Comparison of ENCODE assay signal across 15 mouse cellular contexts in genomic region chr12:26280719-26281480, GRCm38 (mm10).
A peak's percentile ranks its signal among the peaks of the same experiment; 100 is the strongest.
DNase-seq lines count a peak whose midpoint lies in the region; ATAC-seq and TF ChIP-seq lines count a peak whose summit lies in the region.
"Had no signal": no experiment of that assay in that cellular context is flagged by ENCODE, and none has a peak within 500 bp of the region (broad histone marks: within the 10 kb centered on the region; RNA-seq: fewer than 3 reads in every experiment).

No protein-coding gene starts in this region.

- 0 out of 2 replicates have a peak, but pooled peaks cover 5% of the 10 kb centered on the region for H3K4me1 ChIP-seq in embryonic facial prominence, embryonic 14.5 days (ENCODE audit: control insufficient read depth, insufficient read depth, low read length)
- peaks cover 14% of the 10 kb centered on the region for H3K4me1 ChIP-seq in embryonic facial prominence, embryonic 10.5 days
- peaks cover 11% of the 10 kb centered on the region for H3K4me1 ChIP-seq in hindbrain, embryonic 15.5 days (replicated peaks)
- no peaks in the 10 kb centered on the region for H3K4me1 ChIP-seq in hindbrain, embryonic 11.5 days (replicated peaks; ENCODE audit: control insufficient read depth, insufficient read depth, low read length)
- H3K4me1 ChIP-seq in liver, embryonic 12.5 days, result no peaks in the 10 kb centered on the region

- no peak for TF ChIP-seq CTCF in brain, embryonic 14.5 days (IDR thresholded peaks at IDR 0.05; ENCODE audit: borderline replicate concordance, extremely low read depth, insufficient read depth, insufficient read length)

- H3K4me3 ChIP-seq in embryonic facial prominence, embryonic 14.5 days (ENCODE audit: low read depth, low read length), result no peak overlapping the region
- H3K4me3 ChIP-seq in embryonic facial prominence, embryonic 10.5 days, result no peak overlapping the region
- no peak overlapping the region for H3K4me3 ChIP-seq in hindbrain, embryonic 15.5 days
- no peak overlapping the region for H3K4me3 ChIP-seq in hindbrain, embryonic 11.5 days (ENCODE audit: low read depth, low read length)
- H3K4me3 ChIP-seq in liver, embryonic 12.5 days, result no peak overlapping the region
- H3K4me3 ChIP-seq: embryonic facial prominence, embryonic 13.5 days; midbrain, embryonic 12.5 days had no signal

- 52% methylated on average over 3 of the region's 3 CpGs for WGBS in embryonic facial prominence, embryonic 14.5 days
- 80% methylated on average over 3 of the region's 3 CpGs for WGBS in embryonic facial prominence, embryonic 10.5 days
- WGBS in hindbrain, embryonic 15.5 days, result 69% methylated on average over 3 of the region's 3 CpGs
- WGBS in hindbrain, embryonic 11.5 days, result 82% methylated on average over 3 of the region's 3 CpGs
- WGBS in liver, embryonic 12.5 days (ENCODE audit: insufficient replicate concordance), result 27% methylated on average over 3 of the region's 3 CpGs

- no peaks in the 10 kb centered on the region for H3K27me3 ChIP-seq in embryonic facial prominence, embryonic 14.5 days (replicated peaks; ENCODE audit: control insufficient read depth, insufficient read depth, low read length)
- H3K27me3 ChIP-seq in embryonic facial prominence, embryonic 10.5 days (replicated peaks; ENCODE audit: low read depth, poor library complexity, severe bottlenecking), result no peaks in the 10 kb centered on the region
- no peaks in the 10 kb centered on the region for H3K27me3 ChIP-seq in hindbrain, embryonic 15.5 days
- no peaks in the 10 kb centered on the region for H3K27me3 ChIP-seq in hindbrain, embryonic 11.5 days (ENCODE audit: control insufficient read depth, insufficient read depth, low read length)
- H3K27me3 ChIP-seq in liver, embryonic 12.5 days (replicated peaks), result no peaks in the 10 kb centered on the region
- H3K27me3 ChIP-seq: embryonic facial prominence, embryonic 13.5 days; midbrain, embryonic 12.5 days had no signal

- DNase-seq in embryonic facial prominence, embryonic 14.5 days (ENCODE audit: low spot score), result peak; percentile 26
- DNase-seq in embryonic facial prominence, embryonic 10.5 days (ENCODE audit: low spot score), result no peak
- no peak for DNase-seq in hindbrain, embryonic 11.5 days (ENCODE audit: low spot score)
- DNase-seq in brain, embryonic 14.5 days (ENCODE audit: low read depth), result peak; percentile 70
- peak; percentile 14 for DNase-seq in lung, postnatal 25 days (ENCODE audit: low spot score)
- no peak for DNase-seq in heart, postnatal 25 days (ENCODE audit: low spot score)
- DNase-seq: cerebellum, adult 9-11 months; kidney, postnatal 10 days; thymus, postnatal 36 days had no signal

- H3K9me3 ChIP-seq in embryonic facial prominence, embryonic 14.5 days (ENCODE audit: control insufficient read depth, low read length), result no peaks in the 10 kb centered on the region
- H3K9me3 ChIP-seq in embryonic facial prominence, embryonic 10.5 days, result no peaks in the 10 kb centered on the region
- H3K9me3 ChIP-seq in hindbrain, embryonic 15.5 days, result no peaks in the 10 kb centered on the region
- H3K9me3 ChIP-seq in hindbrain, embryonic 11.5 days (ENCODE audit: control insufficient read depth, low read length), result no peaks in the 10 kb centered on the region
- H3K9me3 ChIP-seq in liver, embryonic 12.5 days (replicated peaks), result no peaks in the 10 kb centered on the region
- H3K9me3 ChIP-seq: embryonic facial prominence, embryonic 13.5 days; midbrain, embryonic 12.5 days had no signal

- no peak for ATAC-seq in embryonic facial prominence, embryonic 14.5 days (ENCODE audit: low read depth)
- ATAC-seq in hindbrain, embryonic 15.5 days (ENCODE audit: low FRiP score, low read depth), result no peak
- ATAC-seq in hindbrain, embryonic 11.5 days (ENCODE audit: low FRiP score), result no peak
- no peak for ATAC-seq in liver, embryonic 12.5 days
- ATAC-seq: intestine, postnatal 0 days had no signal

- H3K27ac ChIP-seq in embryonic facial prominence, embryonic 14.5 days (replicated peaks; ENCODE audit: low read depth, low read length), result no peak overlapping the region
- H3K27ac ChIP-seq in embryonic facial prominence, embryonic 10.5 days (replicated peaks), result no peak overlapping the region
- H3K27ac ChIP-seq in hindbrain, embryonic 15.5 days (replicated peaks), result 0 out of 2 replicates have a peak overlapping the region, but pooled peaks have one; percentile 30
- H3K27ac ChIP-seq in hindbrain, embryonic 11.5 days (ENCODE audit: low read depth, low read length), result no peak overlapping the region
- no peak overlapping the region for H3K27ac ChIP-seq in liver, embryonic 12.5 days
- H3K27ac ChIP-seq: embryonic facial prominence, embryonic 13.5 days; liver, embryonic 14.5 days; midbrain, embryonic 12.5 days had no signal

- H3K4me2 ChIP-seq in embryonic facial prominence, embryonic 14.5 days (ENCODE audit: low read depth, low read length), result no peak overlapping the region
- no peak overlapping the region for H3K4me2 ChIP-seq in hindbrain, embryonic 15.5 days
- H3K4me2 ChIP-seq in hindbrain, embryonic 11.5 days (replicated peaks; ENCODE audit: low read depth, low read length), result no peak overlapping the region
- H3K4me2 ChIP-seq in liver, embryonic 12.5 days, result no peak overlapping the region
- H3K4me2 ChIP-seq: embryonic facial prominence, embryonic 13.5 days; midbrain, embryonic 12.5 days had no signal

- no peaks in the 10 kb centered on the region for H3K36me3 ChIP-seq in embryonic facial prominence, embryonic 14.5 days (ENCODE audit: control insufficient read depth, insufficient read depth, low read length)
- no peaks in the 10 kb centered on the region for H3K36me3 ChIP-seq in embryonic facial prominence, embryonic 10.5 days (replicated peaks)
- no peaks in the 10 kb centered on the region for H3K36me3 ChIP-seq in hindbrain, embryonic 15.5 days
- no peaks in the 10 kb centered on the region for H3K36me3 ChIP-seq in hindbrain, embryonic 11.5 days (ENCODE audit: control insufficient read depth, insufficient read depth, low read length)
- H3K36me3 ChIP-seq in liver, embryonic 12.5 days, result no peaks in the 10 kb centered on the region
- H3K36me3 ChIP-seq: embryonic facial prominence, embryonic 13.5 days; midbrain, embryonic 12.5 days had no signal

- H3K9ac ChIP-seq in embryonic facial prominence, embryonic 14.5 days (ENCODE audit: low read depth, low read length), result no peak overlapping the region
- H3K9ac ChIP-seq in hindbrain, embryonic 15.5 days, result no peak overlapping the region
- H3K9ac ChIP-seq in hindbrain, embryonic 11.5 days (ENCODE audit: low read depth, low read length), result no peak overlapping the region
- H3K9ac ChIP-seq in liver, embryonic 12.5 days, result no peak overlapping the region
- H3K9ac ChIP-seq: embryonic facial prominence, embryonic 13.5 days; liver, embryonic 14.5 days; midbrain, embryonic 12.5 days had no signal

- intact Hi-C loops in heart, postnatal 25 days (cut with DNase I), result no loop called here

- TF ChIP-seq POLR2A in brain, embryonic 14.5 days (IDR thresholded peaks at IDR 0.05; ENCODE audit: borderline replicate concordance, extremely low read depth, insufficient read depth, insufficient read length, poor library complexity, severe bottlenecking), result no peak

Comparison
In these comparisons a context has a peak if more than half of its experiments do, and no peak if none do; other contexts are left out.
1. DNase-seq: peak in embryonic facial prominence, embryonic 14.5 days (single experiment), brain, embryonic 14.5 days (single experiment) and lung, postnatal 25 days (single experiment); none in embryonic facial prominence, embryonic 10.5 days (single experiment), hindbrain, embryonic 11.5 days (single experiment) and heart, postnatal 25 days (single experiment).